ENCODE assay signal across 21 mouse cellular contexts in genomic region chr13:109659103-109659502, GRCm38 (mm10).
A peak's percentile ranks its signal among the peaks of the same experiment; 100 is the strongest.
DNase-seq lines count a peak whose midpoint lies in the region; ATAC-seq lines count a peak whose summit lies in the region.
"Had no signal": no experiment of that assay in that cellular context is flagged by ENCODE, and none has a peak within 500 bp of the region (broad histone marks: within the 10 kb centered on the region; RNA-seq: fewer than 3 reads in every experiment).

No protein-coding gene starts in this region.

- DNase-seq in kidney, adult 11 months: peak; percentile 38
- DNase-seq in kidney, adult 9 months: no peak
- DNase-seq in 3T3-L1 (ENCODE audit: low read depth, low spot score) (peak; percentile 55), 416B (ENCODE audit: low read depth) (peak; percentile 93)
- no peak for DNase-seq in right cerebral cortex, postnatal 10 days (ENCODE audit: low spot score in 2 of 2)
- DNase-seq in left cerebral cortex, postnatal 36 days (ENCODE audit: low spot score in 2 of 2): no peak
- DNase-seq: cerebellum, postnatal 14 days; gastrocnemius, postnatal 25 days; heart, postnatal 36 days; lung, adult 18-20 months; lung, postnatal 36 days; thymus, postnatal 14 days had no signal

- no peak overlapping the region for H3K4me2 ChIP-seq in intestine, embryonic 16.5 days (ENCODE audit: low read depth, low read length)
- H3K4me2 ChIP-seq: embryonic facial prominence, embryonic 13.5 days; forebrain, embryonic 15.5 days; heart, embryonic 12.5 days; hindbrain, embryonic 15.5 days; kidney, embryonic 15.5 days; midbrain, embryonic 11.5 days; neural tube, embryonic 12.5 days had no signal

- H3K27ac ChIP-seq in intestine, embryonic 16.5 days (ENCODE audit: low read length): no peak overlapping the region
- H3K27ac ChIP-seq: embryonic facial prominence, embryonic 13.5 days; forebrain, embryonic 15.5 days; hindbrain, embryonic 15.5 days; kidney, embryonic 15.5 days; neural tube, embryonic 12.5 days had no signal

- H3K27me3 ChIP-seq in intestine, embryonic 16.5 days (replicated peaks; ENCODE audit: control insufficient read depth, insufficient read depth, low read length): no peaks in the 10 kb centered on the region
- H3K27me3 ChIP-seq: forebrain, embryonic 15.5 days; heart, embryonic 12.5 days; hindbrain, embryonic 15.5 days; kidney, embryonic 15.5 days; neural tube, embryonic 12.5 days had no signal

- no peak overlapping the region for H3K4me3 ChIP-seq in intestine, embryonic 16.5 days (ENCODE audit: low read length)
- H3K4me3 ChIP-seq: embryonic facial prominence, embryonic 13.5 days; forebrain, embryonic 15.5 days; heart, embryonic 12.5 days; hindbrain, embryonic 15.5 days; kidney, embryonic 15.5 days; neural tube, embryonic 12.5 days had no signal

- no peaks in the 10 kb centered on the region for H3K4me1 ChIP-seq in intestine, embryonic 16.5 days (ENCODE audit: control insufficient read depth, insufficient read depth, low read length)
- H3K4me1 ChIP-seq: hindbrain, embryonic 15.5 days; neural tube, embryonic 12.5 days had no signal

- 0 out of 2 replicates have a peak, but pooled peaks have one; percentile 21 for ATAC-seq in intestine, embryonic 16.5 days
- ATAC-seq: forebrain, embryonic 15.5 days had no signal

- 67% methylated on average over 6 of the region's 6 CpGs for WGBS in intestine, embryonic 16.5 days

- H3K36me3 ChIP-seq in intestine, embryonic 16.5 days (ENCODE audit: control insufficient read depth, insufficient read depth, low read length): no peaks in the 10 kb centered on the region
- H3K36me3 ChIP-seq: embryonic facial prominence, embryonic 13.5 days; forebrain, embryonic 15.5 days; G1E; heart, embryonic 12.5 days; hindbrain, embryonic 15.5 days; kidney, embryonic 15.5 days; neural tube, embryonic 12.5 days had no signal

- no peaks in the 10 kb centered on the region for H3K9me3 ChIP-seq in intestine, embryonic 16.5 days (ENCODE audit: control insufficient read depth, low read length)
- H3K9me3 ChIP-seq: embryonic facial prominence, embryonic 13.5 days; forebrain, embryonic 15.5 days; G1E; heart, embryonic 12.5 days; hindbrain, embryonic 15.5 days; kidney, embryonic 15.5 days; neural tube, embryonic 12.5 days had no signal

- intact Hi-C loops in left cerebral cortex, postnatal 36 days (cut with DNase I): no loop called here

- H3K9ac ChIP-seq in intestine, embryonic 16.5 days (ENCODE audit: low read depth, low read length): no peak overlapping the region
- H3K9ac ChIP-seq: embryonic facial prominence, embryonic 13.5 days; forebrain, embryonic 15.5 days; heart, embryonic 12.5 days; hindbrain, embryonic 15.5 days; kidney, embryonic 15.5 days; neural tube, embryonic 12.5 days had no signal

Comparison
In these comparisons a context has a peak if more than half of its experiments do, and no peak if none do; other contexts are left out.
1. DNase-seq: peak in kidney, adult 11 months (single experiment), 3T3-L1 (single experiment) and 416B (single experiment); none in kidney, adult 9 months (single experiment), right cerebral cortex, postnatal 10 days (0 of 2) and left cerebral cortex, postnatal 36 days (0 of 2).